Mouse (Mus musculus) cortical plate, adult 2 months (tissue): ENCODE measurements at regions not wholly inside any gene's neighbourhood (a gene's known extent, or its start where the extent isn't known, plus 50 kb on each side); places are given as distances from the start of the nearest gene placed in this dataset.

Source experiments
- CTCF ChIP-seq: fragments of 200-500 bp; IDR thresholded peaks from 2 replicates; pipeline ENCODE4 v1.5.1; 2011; ENCODE audit warnings: mild to moderate bottlenecking, control low read depth, low read length; ENCODE audit not compliant: insufficient read depth; ENCODE audit errors: extremely low read depth
- POLR2A ChIP-seq: fragments of 200-500 bp; IDR thresholded peaks from 2 replicates; pipeline ENCODE4 v1.6.1; 2011; ENCODE audit warnings: mild to moderate bottlenecking, low read length, control low read depth; ENCODE audit not compliant: insufficient read depth; ENCODE audit errors: extremely low read depth

- TF ChIP-seq POLR2A (no peak), CTCF (no peak)
Observed at GRCm38 (mm10) chr15:51471143-51471542, 2413.6 kb upstream of the Gm7489 start.
